Comparison of ENCODE assay signal across 8 mouse cellular contexts in genomic region chr5:124539905-124540304, GRCm38 (mm10). TPM values are rescaled to one million over a fixed set of nuclear protein-coding genes. Genes with fewer than 3 reads are reported as not detected.
DNase-seq lines count a peak whose midpoint lies in the region; ATAC-seq and TF ChIP-seq lines count a peak whose summit lies in the region.

No protein-coding gene starts in this region.

- H3K4me1 ChIP-seq in kidney, embryonic 16.5 days (ENCODE audit: insufficient read depth, low read length) = peaks cover 18% of the 10 kb centered on the region
- H3K4me1 ChIP-seq in embryonic facial prominence, embryonic 12.5 days = peaks cover 10% of the 10 kb centered on the region; the same call in 1 of the 2 replicates
- no peaks in the 10 kb centered on the region; the same call in 1 of the 2 replicates for H3K4me1 ChIP-seq in hindbrain, postnatal 0 days (ENCODE audit: insufficient read depth, low read length)
- peaks cover 17% of the 10 kb centered on the region for H3K4me1 ChIP-seq in midbrain, embryonic 15.5 days

- peak overlapping the region; percentile 92; the same call in 1 of the 2 replicates for H3K9ac ChIP-seq in kidney, embryonic 16.5 days (replicated peaks; ENCODE audit: low read length)
- H3K9ac ChIP-seq in embryonic facial prominence, embryonic 12.5 days = no peak overlapping the region
- H3K9ac ChIP-seq in hindbrain, postnatal 0 days (replicated peaks; ENCODE audit: low read length) = no peak overlapping the region; the same call in 1 of the 2 replicates
- H3K9ac ChIP-seq in midbrain, embryonic 15.5 days = no peak overlapping the region

- ATAC-seq in kidney, embryonic 16.5 days (ENCODE audit: low FRiP score, low TSS enrichment) = no peak
- ATAC-seq in embryonic facial prominence, embryonic 12.5 days (ENCODE audit: insufficient number of reproducible peaks, insufficient read depth, low FRiP score, low TSS enrichment) = no peak
- ATAC-seq in hindbrain, postnatal 0 days = no peak
- ATAC-seq in midbrain, embryonic 15.5 days (replicated peaks) = no peak
- no peak for ATAC-seq in frontal cortex, adult (ENCODE audit: low TSS enrichment)

- H3K27ac ChIP-seq in kidney, embryonic 16.5 days (ENCODE audit: low read length) = no peak overlapping the region
- 0 out of 2 replicates have a peak overlapping the region, but pooled peaks have one; percentile 88 for H3K27ac ChIP-seq in embryonic facial prominence, embryonic 12.5 days
- peak overlapping the region; percentile 78 for H3K27ac ChIP-seq in hindbrain, postnatal 0 days
- H3K27ac ChIP-seq in midbrain, embryonic 15.5 days = peak overlapping the region; percentile 81; the same call in 1 of the 2 replicates

- no peaks in the 10 kb centered on the region for H3K27me3 ChIP-seq in kidney, embryonic 16.5 days (ENCODE audit: insufficient read depth, low read length)
- H3K27me3 ChIP-seq in embryonic facial prominence, embryonic 12.5 days = no peaks in the 10 kb centered on the region; the same call in 1 of the 2 replicates
- H3K27me3 ChIP-seq in hindbrain, postnatal 0 days (ENCODE audit: insufficient read depth, low read length) = no peaks in the 10 kb centered on the region
- H3K27me3 ChIP-seq in midbrain, embryonic 15.5 days (replicated peaks) = no peaks in the 10 kb centered on the region

- no peak for DNase-seq in kidney, postnatal 10 days
- no peak for DNase-seq in hindbrain, postnatal 0 days (ENCODE audit: low spot score)
- DNase-seq in spleen, postnatal 10 days (ENCODE audit: low spot score in 2 of 2) = no peak
- no peak for DNase-seq in adipocyte (ENCODE audit: low spot score)

- peak overlapping the region; percentile 96 for H3K4me3 ChIP-seq in kidney, embryonic 16.5 days (ENCODE audit: low read length)
- peak overlapping the region; percentile 97 for H3K4me3 ChIP-seq in embryonic facial prominence, embryonic 12.5 days
- peak overlapping the region; percentile 63; the same call in 1 of the 2 replicates for H3K4me3 ChIP-seq in hindbrain, postnatal 0 days (ENCODE audit: low read length)
- H3K4me3 ChIP-seq in midbrain, embryonic 15.5 days = peak overlapping the region; percentile 99

- WGBS in kidney, embryonic 16.5 days = 73% methylated on average over 4 of the region's 4 CpGs
- WGBS in embryonic facial prominence, embryonic 12.5 days = 74% methylated on average over 4 of the region's 4 CpGs
- 75% methylated on average over 4 of the region's 4 CpGs for WGBS in hindbrain, postnatal 0 days
- WGBS in midbrain, embryonic 15.5 days = 70% methylated on average over 4 of the region's 4 CpGs

- H3K36me3 ChIP-seq in kidney, embryonic 16.5 days (ENCODE audit: insufficient read depth, low read length) = peaks cover 15% of the 10 kb centered on the region
- H3K36me3 ChIP-seq in embryonic facial prominence, embryonic 12.5 days = peaks cover 10% of the 10 kb centered on the region
- peaks cover 6% of the 10 kb centered on the region; the same call in 1 of the 2 replicates for H3K36me3 ChIP-seq in hindbrain, postnatal 0 days (ENCODE audit: insufficient read depth, low read length)
- 0 out of 2 replicates have a peak, but pooled peaks cover 1% of the 10 kb centered on the region for H3K36me3 ChIP-seq in midbrain, embryonic 15.5 days (replicated peaks)

- no peaks in the 10 kb centered on the region for H3K9me3 ChIP-seq in kidney, embryonic 16.5 days (ENCODE audit: low read length)
- no peaks in the 10 kb centered on the region for H3K9me3 ChIP-seq in embryonic facial prominence, embryonic 12.5 days
- H3K9me3 ChIP-seq in hindbrain, postnatal 0 days (ENCODE audit: low read length) = no peaks in the 10 kb centered on the region
- H3K9me3 ChIP-seq in midbrain, embryonic 15.5 days = no peaks in the 10 kb centered on the region

- no peak for TF ChIP-seq CTCF in hindbrain, postnatal 0 days (IDR thresholded peaks at IDR 0.05; ENCODE audit: low read depth)

- peak overlapping the region; percentile 57 for H3K4me2 ChIP-seq in kidney, embryonic 16.5 days (replicated peaks; ENCODE audit: low read depth, low read length)
- H3K4me2 ChIP-seq in embryonic facial prominence, embryonic 12.5 days (replicated peaks) = peak overlapping the region; percentile 39
- peak overlapping the region; percentile 48 for H3K4me2 ChIP-seq in hindbrain, postnatal 0 days (ENCODE audit: low read depth, low read length)
- peak overlapping the region; percentile 43 for H3K4me2 ChIP-seq in midbrain, embryonic 15.5 days

RNA-seq across cellular contexts. Expression of gene Tmed2, which starts 0.6 kb away (rescaled TPM):
- 537 and 602 TPM in 2 replicates for polyA plus RNA-seq in kidney, embryonic 16.5 days (2015; fragmentation: Nextera tagmentation; extraction: Ambion mirVana)
- polyA plus RNA-seq in embryonic facial prominence, embryonic 12.5 days (2016; fragmentation: Nextera tagmentation; extraction: Ambion mirVana) = 453 and 479 TPM in 2 replicates
- total RNA-seq in hindbrain, postnatal 0 days (2014; rRNA removed) = 206 and 219 TPM in 2 replicates
- 329 and 332 TPM in 2 replicates for polyA plus RNA-seq in hindbrain, postnatal 0 days (2015; fragmentation: Nextera tagmentation; extraction: Ambion mirVana)
- 321 and 332 TPM in 2 replicates for polyA plus RNA-seq in midbrain, embryonic 15.5 days (2015; fragmentation: Nextera tagmentation; extraction: Ambion mirVana)

RNA-seq across cellular contexts. Expression of gene Rilpl1, which starts 8.7 kb away (rescaled TPM):
- 21.7 and 21.9 TPM in 2 replicates for polyA plus RNA-seq in kidney, embryonic 16.5 days (2015; fragmentation: Nextera tagmentation; extraction: Ambion mirVana)
- 29.2 and 29.6 TPM in 2 replicates for polyA plus RNA-seq in embryonic facial prominence, embryonic 12.5 days (2016; fragmentation: Nextera tagmentation; extraction: Ambion mirVana)
- total RNA-seq in hindbrain, postnatal 0 days (2014; rRNA removed) = 10.4 and 12.4 TPM in 2 replicates
- polyA plus RNA-seq in hindbrain, postnatal 0 days (2015; fragmentation: Nextera tagmentation; extraction: Ambion mirVana) = 13.3 and 13.5 TPM in 2 replicates
- 11.8 and 14.3 TPM in 2 replicates for polyA plus RNA-seq in midbrain, embryonic 15.5 days (2015; fragmentation: Nextera tagmentation; extraction: Ambion mirVana)

RNA-seq across cellular contexts. Expression of gene Ddx55, which starts 12.8 kb away (rescaled TPM):
- 13.9 and 17.2 TPM in 2 replicates for polyA plus RNA-seq in kidney, embryonic 16.5 days (2015; fragmentation: Nextera tagmentation; extraction: Ambion mirVana)
- polyA plus RNA-seq in embryonic facial prominence, embryonic 12.5 days (2016; fragmentation: Nextera tagmentation; extraction: Ambion mirVana) = 17.4 and 18.3 TPM in 2 replicates
- 14.7 and 15.5 TPM in 2 replicates for total RNA-seq in hindbrain, postnatal 0 days (2014; rRNA removed)
- 22.1 and 22.9 TPM in 2 replicates for polyA plus RNA-seq in hindbrain, postnatal 0 days (2015; fragmentation: Nextera tagmentation; extraction: Ambion mirVana)
- 26.7 and 30.5 TPM in 2 replicates for polyA plus RNA-seq in midbrain, embryonic 15.5 days (2015; fragmentation: Nextera tagmentation; extraction: Ambion mirVana)

RNA-seq across cellular contexts. Expression of gene Eif2b1, which starts 39.0 kb away (rescaled TPM):
- polyA plus RNA-seq in kidney, embryonic 16.5 days (2015; fragmentation: Nextera tagmentation; extraction: Ambion mirVana) = 73.4 and 76.1 TPM in 2 replicates
- polyA plus RNA-seq in embryonic facial prominence, embryonic 12.5 days (2016; fragmentation: Nextera tagmentation; extraction: Ambion mirVana) = 71.6 and 72.6 TPM in 2 replicates
- total RNA-seq in hindbrain, postnatal 0 days (2014; rRNA removed) = 29.0 and 31.7 TPM in 2 replicates
- polyA plus RNA-seq in hindbrain, postnatal 0 days (2015; fragmentation: Nextera tagmentation; extraction: Ambion mirVana) = 56.8 and 57.5 TPM in 2 replicates
- polyA plus RNA-seq in midbrain, embryonic 15.5 days (2015; fragmentation: Nextera tagmentation; extraction: Ambion mirVana) = 62.6 and 63.4 TPM in 2 replicates

RNA-seq across cellular contexts. Expression of gene Gtf2h3, which starts 39.0 kb away (rescaled TPM):
- polyA plus RNA-seq in kidney, embryonic 16.5 days (2015; fragmentation: Nextera tagmentation; extraction: Ambion mirVana) = 67.9 and 73.8 TPM in 2 replicates
- 75.8 and 76.3 TPM in 2 replicates for polyA plus RNA-seq in embryonic facial prominence, embryonic 12.5 days (2016; fragmentation: Nextera tagmentation; extraction: Ambion mirVana)
- 26.7 and 33.4 TPM in 2 replicates for total RNA-seq in hindbrain, postnatal 0 days (2014; rRNA removed)
- 27.5 and 32.1 TPM in 2 replicates for polyA plus RNA-seq in hindbrain, postnatal 0 days (2015; fragmentation: Nextera tagmentation; extraction: Ambion mirVana)
- polyA plus RNA-seq in midbrain, embryonic 15.5 days (2015; fragmentation: Nextera tagmentation; extraction: Ambion mirVana) = 45.1 and 48.1 TPM in 2 replicates
